Mouse (Mus musculus): ENCODE measurements around the gene L3mbtl2. TPM values are rescaled to one million over a fixed set of nuclear protein-coding genes. Genes with fewer than 3 reads are reported as not detected.

L3mbtl2 gene
- polyA plus RNA-seq, 1 experiment = 34.8 TPM

- H3K79me3 ChIP-seq (ENCODE audit: low read depth) = peaks cover 20% of the 10 kb centered on the region
Measured at GRCm38 (mm10) chr15:81666957-81667356, 3.3 kb downstream of the L3mbtl2 start.

GRCm38 (mm10) chr15:81670231-81670640 lies 6.5 kb downstream of the L3mbtl2 start:
- TF ChIP-seq CTCF (IDR thresholded peaks at IDR 0.05; ENCODE audit: control insufficient read depth, insufficient read depth, insufficient read length) = peak; percentile 72
- TF ChIP-seq MYOD1 (IDR thresholded peaks at IDR 0.05; ENCODE audit: control insufficient read depth, insufficient read length, low read depth) = no peak
- no peak for TF ChIP-seq MAX (IDR thresholded peaks at IDR 0.05)
- H3K79me3 ChIP-seq (ENCODE audit: low read depth) = peaks cover 10% of the 10 kb centered on the region
- peaks cover 76% of the 10 kb centered on the region for H3K36me3 ChIP-seq (ENCODE audit: control insufficient read depth, insufficient read depth)
- H3K27me3 ChIP-seq (ENCODE audit: control insufficient read depth, insufficient read depth, insufficient read length) = no peaks in the 10 kb centered on the region
- peaks cover 20% of the 10 kb centered on the region for H3K79me2 ChIP-seq (ENCODE audit: control insufficient read depth, insufficient read depth)
- H3ac ChIP-seq (ENCODE audit: control insufficient read depth, insufficient read length, low read depth) = no peak overlapping the region
- H3K4me3 ChIP-seq (ENCODE audit: insufficient read depth, poor library complexity, severe bottlenecking) = no peak overlapping the region

More at GRCm38 (mm10) chr15:81666957-81667356, 3.3 kb downstream of the L3mbtl2 start:
- Histone ChIP-seq H3K27me3 (ENCODE audit: control insufficient read depth, insufficient read depth, insufficient read length) (no peaks in the 10 kb centered on the region), H3K79me2 (ENCODE audit: control insufficient read depth, insufficient read depth) (peaks cover 34% of the 10 kb centered on the region), H3K36me3 (ENCODE audit: control insufficient read depth, insufficient read depth) (peaks cover 49% of the 10 kb centered on the region), H3ac (ENCODE audit: control insufficient read depth, insufficient read length, low read depth) (no peak overlapping the region), H3K4me3 (ENCODE audit: insufficient read depth, poor library complexity, severe bottlenecking) (no peak overlapping the region)
- TF ChIP-seq USF1 (IDR thresholded peaks at IDR 0.05; ENCODE audit: low read depth) = no peak
- no peak for TF ChIP-seq CTCF (IDR thresholded peaks at IDR 0.05; ENCODE audit: control insufficient read depth, insufficient read depth, insufficient read length)
- TF ChIP-seq CEBPB (IDR thresholded peaks at IDR 0.05; ENCODE audit: low read depth) = no peak
- no peak for TF ChIP-seq FOSL1 (IDR thresholded peaks at IDR 0.05; ENCODE audit: insufficient read depth, low read length, poor library complexity, severe bottlenecking)
- TF ChIP-seq MYOG (IDR thresholded peaks at IDR 0.05; ENCODE audit: control insufficient read depth, extremely low read depth, insufficient read length) = no peak
- no peak for TF ChIP-seq MAX (IDR thresholded peaks at IDR 0.05)
- no peak for TF ChIP-seq MYOD1 (IDR thresholded peaks at IDR 0.05; ENCODE audit: control insufficient read depth, insufficient read length, low read depth)

- Histone ChIP-seq H3K79me3 (ENCODE audit: low read depth) (no peaks in the 10 kb centered on the region), H3K4me3 (ENCODE audit: insufficient read depth, poor library complexity, severe bottlenecking) (no peak overlapping the region), H3ac (ENCODE audit: control insufficient read depth, insufficient read length, low read depth) (no peak overlapping the region), H3K36me3 (ENCODE audit: control insufficient read depth, insufficient read depth) (peaks cover 71% of the 10 kb centered on the region), H3K27me3 (ENCODE audit: control insufficient read depth, insufficient read depth, insufficient read length) (no peaks in the 10 kb centered on the region), H3K79me2 (ENCODE audit: control insufficient read depth, insufficient read depth) (no peaks in the 10 kb centered on the region)
- TF ChIP-seq MAX (IDR thresholded peaks at IDR 0.05) (no peak), CTCF (IDR thresholded peaks at IDR 0.05; ENCODE audit: control insufficient read depth, insufficient read depth, insufficient read length) (no peak), FOSL1 (IDR thresholded peaks at IDR 0.05; ENCODE audit: insufficient read depth, low read length, poor library complexity, severe bottlenecking) (no peak), CEBPB (IDR thresholded peaks at IDR 0.05; ENCODE audit: low read depth) (no peak), MYOD1 (IDR thresholded peaks at IDR 0.05; ENCODE audit: control insufficient read depth, insufficient read length, low read depth) (no peak), MYOG (IDR thresholded peaks at IDR 0.05; ENCODE audit: control insufficient read depth, extremely low read depth, insufficient read length) (no peak), USF1 (IDR thresholded peaks at IDR 0.05; ENCODE audit: low read depth) (no peak)
Measured at GRCm38 (mm10) chr15:81676637-81677036, 12.9 kb downstream of the L3mbtl2 start.

GRCm38 (mm10) chr15:81680301-81680805 lies 16.7 kb downstream of the L3mbtl2 start:
- Histone ChIP-seq H3K79me3 (ENCODE audit: low read depth) (no peaks in the 10 kb centered on the region), H3K36me3 (ENCODE audit: control insufficient read depth, insufficient read depth) (peaks cover 72% of the 10 kb centered on the region), H3K79me2 (ENCODE audit: control insufficient read depth, insufficient read depth) (no peaks in the 10 kb centered on the region), H3K4me3 (ENCODE audit: insufficient read depth, poor library complexity, severe bottlenecking) (no peak overlapping the region), H3K27me3 (ENCODE audit: control insufficient read depth, insufficient read depth, insufficient read length) (no peaks in the 10 kb centered on the region), H3ac (ENCODE audit: control insufficient read depth, insufficient read length, low read depth) (no peak overlapping the region)
- TF ChIP-seq USF1 (IDR thresholded peaks at IDR 0.05; ENCODE audit: low read depth) (no peak), FOSL1 (IDR thresholded peaks at IDR 0.05; ENCODE audit: insufficient read depth, low read length, poor library complexity, severe bottlenecking) (no peak), MYOD1 (IDR thresholded peaks at IDR 0.05; ENCODE audit: control insufficient read depth, insufficient read length, low read depth) (no peak), CTCF (IDR thresholded peaks at IDR 0.05; ENCODE audit: control insufficient read depth, insufficient read depth, insufficient read length) (no peak), MYOG (IDR thresholded peaks at IDR 0.05; ENCODE audit: control insufficient read depth, extremely low read depth, insufficient read length) (no peak), MAX (IDR thresholded peaks at IDR 0.05) (no peak), CEBPB (IDR thresholded peaks at IDR 0.05; ENCODE audit: low read depth) (no peak)

GRCm38 (mm10) chr15:81693366-81693966 lies 29.8 kb downstream of the L3mbtl2 start:
- no peaks in the 10 kb centered on the region for H3K79me2 ChIP-seq (ENCODE audit: control insufficient read depth, insufficient read depth)
- H3ac ChIP-seq (ENCODE audit: control insufficient read depth, insufficient read length, low read depth) = peak overlapping the region; percentile 56
- H3K27me3 ChIP-seq (ENCODE audit: control insufficient read depth, insufficient read depth, insufficient read length) = peaks cover 9% of the 10 kb centered on the region
- TF ChIP-seq MYOG (IDR thresholded peaks at IDR 0.05; ENCODE audit: control insufficient read depth, extremely low read depth, insufficient read length) = no peak
- TF ChIP-seq CTCF (IDR thresholded peaks at IDR 0.05; ENCODE audit: control insufficient read depth, insufficient read depth, insufficient read length) = no peak
- peaks cover 3% of the 10 kb centered on the region for H3K36me3 ChIP-seq (ENCODE audit: control insufficient read depth, insufficient read depth)
- no peaks in the 10 kb centered on the region for H3K79me3 ChIP-seq (ENCODE audit: low read depth)
- H3K4me3 ChIP-seq (ENCODE audit: insufficient read depth, poor library complexity, severe bottlenecking) = peak overlapping the region; percentile 16

Data from C2C12 (cell line).